ENCODE assay signal across 36 mouse cellular contexts in genomic region chr13:111228768-111229167, GRCm38 (mm10). TPM values are rescaled to one million over a fixed set of nuclear protein-coding genes. Genes with fewer than 3 reads are reported as not detected.
DNase-seq lines count a peak whose midpoint lies in the region; ATAC-seq and TF ChIP-seq lines count a peak whose summit lies in the region.
"Had no signal": no experiment of that assay in that cellular context is flagged by ENCODE, and none has a peak within 500 bp of the region (broad histone marks: within the 10 kb centered on the region; RNA-seq: fewer than 3 reads in every experiment).

No protein-coding gene starts in this region.

- ATAC-seq in midbrain, embryonic 11.5 days (ENCODE audit: low FRiP score) = no peak
- no peak for ATAC-seq in midbrain, embryonic 13.5 days
- peak; percentile 48 for ATAC-seq in embryonic facial prominence, embryonic 14.5 days (ENCODE audit: low read depth)
- no peak; the same call in 1 of the 2 replicates for ATAC-seq in limb, embryonic 12.5 days (ENCODE audit: insufficient number of reproducible peaks, insufficient read depth, low FRiP score, low TSS enrichment, low read depth)
- no peak for ATAC-seq in liver, postnatal 0 days
- ATAC-seq: CD4-positive, CD25-positive, alpha-beta regulatory T cell, adult 4 months; forebrain, embryonic 15.5 days; hindbrain, embryonic 16.5 days; midbrain, embryonic 15.5 days had no signal

- no peak overlapping the region for H3K4me3 ChIP-seq in midbrain, embryonic 11.5 days (ENCODE audit: low read depth, low read length)
- no peak overlapping the region for H3K4me3 ChIP-seq in midbrain, embryonic 13.5 days (replicated peaks)
- H3K4me3 ChIP-seq in embryonic facial prominence, embryonic 14.5 days (ENCODE audit: low read depth, low read length) = no peak overlapping the region
- H3K4me3 ChIP-seq in limb, embryonic 12.5 days (replicated peaks) = no peak overlapping the region
- no peak overlapping the region for H3K4me3 ChIP-seq in liver, postnatal 0 days (ENCODE audit: low read depth, low read length)
- H3K4me3 ChIP-seq: forebrain, embryonic 15.5 days; heart, embryonic 15.5 days; kidney, embryonic 15.5 days; lung, embryonic 15.5 days; midbrain, embryonic 15.5 days; neural tube, embryonic 15.5 days had no signal

- no peak overlapping the region for H3K27ac ChIP-seq in midbrain, embryonic 11.5 days (ENCODE audit: low read depth, low read length)
- H3K27ac ChIP-seq in midbrain, embryonic 13.5 days = no peak overlapping the region
- peak overlapping the region; percentile 56 for H3K27ac ChIP-seq in embryonic facial prominence, embryonic 14.5 days (replicated peaks; ENCODE audit: low read depth, low read length)
- peak overlapping the region; percentile 69; the same call in 1 of the 2 replicates for H3K27ac ChIP-seq in limb, embryonic 12.5 days
- H3K27ac ChIP-seq in liver, postnatal 0 days (ENCODE audit: low read depth) = no peak overlapping the region
- H3K27ac ChIP-seq: forebrain, embryonic 15.5 days; heart, embryonic 15.5 days; kidney, embryonic 15.5 days; liver, embryonic 14.5 days; lung, embryonic 15.5 days; macrophage; midbrain, embryonic 15.5 days; neural tube, embryonic 15.5 days had no signal

- whole genome bisulfite sequencing in midbrain, embryonic 11.5 days = 38% methylated on average over 5 of the region's 5 CpGs
- WGBS in midbrain, embryonic 13.5 days = 35% methylated on average over 5 of the region's 5 CpGs
- 12% methylated on average over 5 of the region's 5 CpGs for WGBS in embryonic facial prominence, embryonic 14.5 days
- WGBS in limb, embryonic 12.5 days = 9% methylated on average over 5 of the region's 5 CpGs
- 62% methylated on average over 5 of the region's 5 CpGs for WGBS in liver, postnatal 0 days (ENCODE audit: insufficient replicate concordance)

- no peak for TF ChIP-seq CTCF in liver, postnatal 0 days (IDR thresholded peaks at IDR 0.05; ENCODE audit: low read depth)

- H3K9ac ChIP-seq in midbrain, embryonic 11.5 days (ENCODE audit: low read length) = no peak overlapping the region
- H3K9ac ChIP-seq in midbrain, embryonic 13.5 days (replicated peaks) = no peak overlapping the region
- no peak overlapping the region for H3K9ac ChIP-seq in embryonic facial prominence, embryonic 14.5 days (ENCODE audit: low read depth, low read length)
- H3K9ac ChIP-seq in limb, embryonic 12.5 days (replicated peaks) = no peak overlapping the region
- H3K9ac ChIP-seq in liver, postnatal 0 days (replicated peaks) = no peak overlapping the region
- H3K9ac ChIP-seq: forebrain, embryonic 15.5 days; heart, embryonic 15.5 days; kidney, embryonic 15.5 days; liver, embryonic 14.5 days; lung, embryonic 15.5 days; midbrain, embryonic 15.5 days; neural tube, embryonic 15.5 days had no signal

- TF ChIP-seq EP300 in liver, postnatal 0 days (IDR thresholded peaks at IDR 0.05; ENCODE audit: low read depth) = no peak

- no peaks in the 10 kb centered on the region for H3K9me3 ChIP-seq in midbrain, embryonic 11.5 days (ENCODE audit: control insufficient read depth, low read length)
- H3K9me3 ChIP-seq in midbrain, embryonic 13.5 days = no peaks in the 10 kb centered on the region
- H3K9me3 ChIP-seq in embryonic facial prominence, embryonic 14.5 days (ENCODE audit: control insufficient read depth, low read length) = no peaks in the 10 kb centered on the region
- no peaks in the 10 kb centered on the region for H3K9me3 ChIP-seq in limb, embryonic 12.5 days
- H3K9me3 ChIP-seq in liver, postnatal 0 days (ENCODE audit: low read length) = no peaks in the 10 kb centered on the region
- H3K9me3 ChIP-seq: forebrain, embryonic 15.5 days; heart, embryonic 15.5 days; kidney, embryonic 15.5 days; lung, embryonic 15.5 days; midbrain, embryonic 15.5 days; neural tube, embryonic 15.5 days had no signal

- H3K4me2 ChIP-seq in midbrain, embryonic 11.5 days = no peak overlapping the region
- no peak overlapping the region for H3K4me2 ChIP-seq in midbrain, embryonic 13.5 days (replicated peaks)
- no peak overlapping the region for H3K4me2 ChIP-seq in embryonic facial prominence, embryonic 14.5 days (ENCODE audit: low read depth, low read length)
- no peak overlapping the region for H3K4me2 ChIP-seq in limb, embryonic 12.5 days
- H3K4me2 ChIP-seq in liver, postnatal 0 days (ENCODE audit: low read depth, low read length) = no peak overlapping the region
- H3K4me2 ChIP-seq: forebrain, embryonic 15.5 days; heart, embryonic 15.5 days; kidney, embryonic 15.5 days; lung, embryonic 15.5 days; midbrain, embryonic 15.5 days; neural tube, embryonic 15.5 days had no signal

- DNase-seq in midbrain, embryonic 11.5 days (ENCODE audit: low spot score, missing footprints) = peak; percentile 77
- peak; percentile 80 for DNase-seq in embryonic facial prominence, embryonic 14.5 days (ENCODE audit: low spot score)
- DNase-seq in thymus, postnatal 0 days (ENCODE audit: low spot score) = no peak
- DNase-seq in liver, postnatal 0 days = no peak
- DNase-seq in left cerebral cortex, postnatal 36 days (ENCODE audit: low spot score in 2 of 2) = no peak
- DNase-seq: adrenal gland, postnatal 36 days; cerebellum, adult 2 months; cerebellum, postnatal 14 days; kidney, adult 18-20 months; kidney, postnatal 25 days; liver; retina, postnatal 1 day; right cerebral cortex, postnatal 14 days had no signal

- intact Hi-C loops in left cerebral cortex, postnatal 36 days (cut with DNase I) = no loop called here

- no peaks in the 10 kb centered on the region for H3K36me3 ChIP-seq in midbrain, embryonic 11.5 days (ENCODE audit: control insufficient read depth, insufficient read depth, low read length)
- H3K36me3 ChIP-seq in midbrain, embryonic 13.5 days = no peaks in the 10 kb centered on the region
- no peaks in the 10 kb centered on the region for H3K36me3 ChIP-seq in embryonic facial prominence, embryonic 14.5 days (ENCODE audit: control insufficient read depth, insufficient read depth, low read length)
- H3K36me3 ChIP-seq in limb, embryonic 12.5 days = no peaks in the 10 kb centered on the region
- H3K36me3 ChIP-seq in liver, postnatal 0 days (replicated peaks; ENCODE audit: insufficient read depth, low read length) = no peaks in the 10 kb centered on the region
- H3K36me3 ChIP-seq: forebrain, embryonic 15.5 days; heart, embryonic 15.5 days; kidney, embryonic 15.5 days; lung, embryonic 15.5 days; midbrain, embryonic 15.5 days; neural tube, embryonic 15.5 days had no signal

- no peaks in the 10 kb centered on the region for H3K27me3 ChIP-seq in midbrain, embryonic 11.5 days (ENCODE audit: control insufficient read depth, insufficient read depth, low read length)
- H3K27me3 ChIP-seq in midbrain, embryonic 13.5 days = no peaks in the 10 kb centered on the region
- H3K27me3 ChIP-seq in embryonic facial prominence, embryonic 14.5 days (replicated peaks; ENCODE audit: control insufficient read depth, insufficient read depth, low read length) = no peaks in the 10 kb centered on the region
- no peaks in the 10 kb centered on the region for H3K27me3 ChIP-seq in limb, embryonic 12.5 days
- H3K27me3 ChIP-seq in liver, postnatal 0 days (ENCODE audit: insufficient read depth, low read length) = no peaks in the 10 kb centered on the region
- H3K27me3 ChIP-seq: forebrain, embryonic 15.5 days; heart, embryonic 15.5 days; kidney, embryonic 15.5 days; lung, embryonic 15.5 days; midbrain, embryonic 15.5 days; neural tube, embryonic 15.5 days had no signal

- no peaks in the 10 kb centered on the region for H3K4me1 ChIP-seq in midbrain, embryonic 11.5 days (ENCODE audit: control insufficient read depth, insufficient read depth, low read length)
- peaks cover 5% of the 10 kb centered on the region; the same call in 1 of the 2 replicates for H3K4me1 ChIP-seq in midbrain, embryonic 13.5 days (replicated peaks)
- peaks cover 11% of the 10 kb centered on the region; the same call in 1 of the 2 replicates for H3K4me1 ChIP-seq in embryonic facial prominence, embryonic 14.5 days (ENCODE audit: control insufficient read depth, insufficient read depth, low read length)
- peaks cover 6% of the 10 kb centered on the region for H3K4me1 ChIP-seq in limb, embryonic 12.5 days (replicated peaks)
- no peaks in the 10 kb centered on the region for H3K4me1 ChIP-seq in liver, postnatal 0 days (ENCODE audit: insufficient read depth)
- H3K4me1 ChIP-seq: midbrain, embryonic 15.5 days; neural tube, embryonic 15.5 days had no signal

RNA-seq across cellular contexts. Expression of gene Actbl2, which starts 26.0 kb away (rescaled TPM):
- not detected in 2 replicates for polyA plus RNA-seq in midbrain, embryonic 11.5 days (2014; fragmentation: Nextera tagmentation; extraction: Ambion mirVana)
- polyA plus RNA-seq in midbrain, embryonic 13.5 days (2015; fragmentation: Nextera tagmentation; extraction: Ambion mirVana) = not detected in 2 replicates
- 0.12 TPM in 1 of 2 replicates, not detected in the other for polyA plus RNA-seq in embryonic facial prominence, embryonic 14.5 days (2014; fragmentation: Nextera tagmentation; extraction: Ambion mirVana)
- not detected in 2 replicates for polyA plus RNA-seq in limb, embryonic 12.5 days (2016; fragmentation: Nextera tagmentation; extraction: Ambion mirVana)
- not detected in 2 replicates for polyA plus RNA-seq in thymus, postnatal 0 days (2015; fragmentation: Nextera tagmentation; extraction: Ambion mirVana)
- not detected in 2 replicates for polyA plus RNA-seq in liver, postnatal 0 days (2015; fragmentation: Nextera tagmentation; extraction: Ambion mirVana)
- not detected for total RNA-seq in left cerebral cortex, postnatal 36 days (2021)
- total RNA-seq: gastrocnemius, adult 8-10 months; gastrocnemius, postnatal 4 days; heart, postnatal 25 days; layer of hippocampus, adult 18-20 months; layer of hippocampus, postnatal 25 days; megakaryocyte-erythroid progenitor cell, adult 5-6 weeks had no signal
- polyA plus RNA-seq: CD4-positive, CD25-positive, alpha-beta regulatory T cell, adult 4 months; cortical plate, adult 2 months; forebrain, embryonic 15.5 days; heart, embryonic 15.5 days; hindbrain, embryonic 11.5 days; hindbrain, embryonic 16.5 days; intestine, embryonic 14.5 days; kidney, embryonic 15.5 days; liver, embryonic 14.5 days; lung, embryonic 15.5 days; macrophage; midbrain, embryonic 15.5 days; neural tube, embryonic 15.5 days; small intestine, adult 2 months; stomach, embryonic 14.5 days had no signal

Comparison
In these comparisons a context has a peak if more than half of its experiments do, and no peak if none do; other contexts are left out.
1. DNase-seq: peak in midbrain, embryonic 11.5 days (single experiment) and embryonic facial prominence, embryonic 14.5 days (single experiment); none in thymus, postnatal 0 days (single experiment), liver, postnatal 0 days (single experiment) and left cerebral cortex, postnatal 36 days (0 of 2).
2. H3K27ac ChIP-seq: peak in embryonic facial prominence, embryonic 14.5 days (single experiment) and limb, embryonic 12.5 days (single experiment); none in midbrain, embryonic 11.5 days (single experiment), midbrain, embryonic 13.5 days (single experiment) and liver, postnatal 0 days (single experiment).